Mouse (Mus musculus) olfactory bulb, adult 2 months (tissue): ENCODE results near the gene 0610030E20Rik.

Experiments
- CTCF ChIP-seq: fragments of 200-500 bp; IDR thresholded peaks from 2 replicates; pipeline ENCODE4 v1.5.1; 2012; ENCODE audit warnings: low read depth, mild to moderate bottlenecking, low read length, moderate library complexity; ENCODE audit not compliant: insufficient read depth
- POLR2A ChIP-seq: fragments of 200-500 bp; IDR thresholded peaks from 2 replicates; pipeline ENCODE4 v1.6.1; 2012; ENCODE audit warnings: mild to moderate bottlenecking, low read depth, low read length, moderate library complexity; ENCODE audit not compliant: insufficient read depth

DNA sequence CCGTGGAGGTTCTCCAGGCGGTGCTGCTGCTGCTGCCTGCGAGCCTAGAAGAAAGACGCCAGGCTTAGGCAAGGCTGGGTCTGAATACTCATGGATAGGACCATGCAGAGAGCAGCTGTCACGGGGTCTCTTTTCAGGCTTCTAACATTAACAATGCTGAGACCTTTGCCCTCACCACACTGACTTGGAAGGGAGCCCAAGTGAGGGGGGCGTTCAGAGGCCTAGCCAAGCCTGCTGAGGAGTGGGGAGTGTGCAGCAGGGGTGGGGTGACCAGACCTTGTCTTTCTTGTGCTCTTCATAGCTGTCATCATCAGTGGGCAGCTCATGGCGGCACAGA is 13.4 kb downstream of the 0610030E20Rik start:
- TF ChIP-seq CTCF (no peak), POLR2A (no peak)
